Mouse (Mus musculus): ENCODE data around the gene Fbxo6. TPM values are rescaled to one million over a fixed set of nuclear protein-coding genes. Genes with fewer than 3 reads are reported as not detected.

Fbxo6 gene
- polyA plus RNA-seq, 1 experiment from 2014 or later: 18.1 TPM

DNA sequence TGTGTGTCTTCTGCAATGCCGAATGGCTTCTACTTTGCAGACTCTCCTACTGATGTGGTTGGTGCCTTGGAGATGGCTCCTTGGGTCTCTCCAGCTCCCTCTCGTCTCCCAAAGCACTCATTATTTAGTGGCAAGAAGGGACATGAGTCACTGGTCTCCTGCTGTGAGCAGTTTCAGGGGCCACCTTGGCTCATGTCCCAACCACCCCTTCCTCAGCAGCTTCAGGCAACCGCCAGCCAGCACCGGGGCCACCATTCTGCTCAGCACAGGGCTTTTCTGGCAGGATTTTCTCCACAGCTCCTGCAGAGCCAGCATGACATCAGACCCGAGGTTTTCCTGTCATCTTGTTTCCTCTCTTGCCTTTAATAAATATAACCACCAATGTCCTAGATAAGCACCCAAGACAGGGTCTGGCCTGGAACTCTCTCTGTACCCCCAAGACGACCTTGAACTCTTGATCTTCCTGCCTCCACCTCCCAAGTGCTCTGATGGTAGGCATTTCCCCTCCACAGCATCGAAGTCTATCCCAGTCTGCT lies 43.3 kb downstream of the Fbxo6 start:
- no peak overlapping the region for H3K4me2 ChIP-seq (replicated peaks)
- H3K4me3 ChIP-seq (replicated peaks; ENCODE audit: low read length): no peak overlapping the region
- no peaks in the 10 kb centered on the region for H3K9me3 ChIP-seq (ENCODE audit: control insufficient read depth, low read length)
- H3K27ac ChIP-seq: peak overlapping the region; percentile 66
- DNase-seq (ENCODE audit: low spot score): no peak
- no peaks in the 10 kb centered on the region for H3K27me3 ChIP-seq (ENCODE audit: control insufficient read depth, insufficient read depth, low read length)
- H3K36me3 ChIP-seq (replicated peaks; ENCODE audit: control insufficient read depth, insufficient read depth): peaks cover 48% of the 10 kb centered on the region
- H3K9ac ChIP-seq: no peak overlapping the region
- H3K4me1 ChIP-seq (replicated peaks; ENCODE audit: control insufficient read depth, insufficient read depth, low read length): 0 out of 2 replicates have a peak, but pooled peaks cover 7% of the 10 kb centered on the region
- WGBS: 58% methylated on average over 7 of the region's 7 CpGs
- ATAC-seq (ENCODE audit: low FRiP score): no peak

DNA sequence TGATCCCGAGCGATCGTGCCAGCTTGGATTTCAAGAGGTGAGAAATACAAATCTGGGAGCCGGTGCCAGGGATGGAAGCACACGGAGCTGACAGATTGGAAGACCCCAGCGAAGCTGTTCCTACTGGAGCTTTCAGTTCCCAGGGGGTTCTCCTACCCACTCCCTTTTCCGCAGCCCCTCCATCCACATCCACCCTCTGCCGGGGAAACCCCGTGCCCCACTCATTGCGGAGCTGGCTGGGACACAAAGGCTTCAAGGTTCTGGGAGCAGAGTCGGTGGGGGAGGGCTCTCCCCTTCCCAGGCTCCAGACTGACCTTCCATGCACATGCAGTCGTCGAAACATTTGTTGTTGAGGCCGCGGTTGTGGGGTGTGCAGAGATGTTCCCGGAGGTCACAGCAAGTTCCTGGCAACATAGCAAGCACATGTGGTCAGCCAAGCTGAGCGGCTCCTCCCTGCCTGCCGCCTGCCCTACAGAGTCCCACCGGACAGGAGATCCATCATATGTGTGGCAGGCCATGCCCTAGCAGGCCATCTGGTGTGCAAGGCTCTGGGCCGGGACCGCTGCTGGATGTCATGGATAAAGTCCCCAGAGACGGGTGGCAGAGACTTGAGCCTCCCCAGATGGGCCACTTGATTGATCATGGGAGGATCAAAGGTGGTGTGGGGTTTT lies 44.2 kb downstream of the Fbxo6 start:
- no peak overlapping the region for H3K4me2 ChIP-seq (replicated peaks)
- peaks cover 41% of the 10 kb centered on the region for H3K36me3 ChIP-seq (replicated peaks; ENCODE audit: control insufficient read depth, insufficient read depth)
- DNase-seq (ENCODE audit: low spot score) (no peak), ATAC-seq (ENCODE audit: low FRiP score) (peak; percentile 46; the same call in 1 of the 2 replicates)
- H3K4me1 ChIP-seq (replicated peaks; ENCODE audit: control insufficient read depth, insufficient read depth, low read length): 0 out of 2 replicates have a peak, but pooled peaks cover 7% of the 10 kb centered on the region
- no peaks in the 10 kb centered on the region for H3K27me3 ChIP-seq (ENCODE audit: control insufficient read depth, insufficient read depth, low read length)
- H3K27ac ChIP-seq: 0 out of 2 replicates have a peak overlapping the region, but pooled peaks have one; percentile 4
- no peak overlapping the region for H3K9ac ChIP-seq
- WGBS: 35% methylated on average over 22 of the region's 22 CpGs
- H3K4me3 ChIP-seq (replicated peaks; ENCODE audit: low read length): no peak overlapping the region
- no peaks in the 10 kb centered on the region for H3K9me3 ChIP-seq (ENCODE audit: control insufficient read depth, low read length)

DNA sequence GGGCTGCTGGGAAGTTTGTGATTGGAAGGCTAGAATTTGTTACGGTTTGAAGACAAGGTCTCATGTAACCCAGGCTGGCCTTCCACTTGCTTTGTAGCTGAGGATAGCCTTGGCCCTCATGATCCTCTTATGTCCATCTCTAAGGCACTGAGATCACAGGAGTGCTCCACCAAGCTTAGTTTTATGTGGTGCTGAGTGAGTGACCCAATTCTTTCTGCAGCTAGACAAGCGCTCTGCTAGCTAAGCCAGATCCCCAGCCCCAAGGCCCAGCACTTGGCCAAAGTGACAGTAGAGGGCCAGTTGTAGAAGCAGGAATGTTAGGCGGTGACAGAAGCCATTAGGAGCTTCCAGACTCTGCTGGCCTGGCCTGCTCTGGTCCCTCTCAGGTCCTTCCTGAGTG lies 47.8 kb downstream of the Fbxo6 start:
- Histone ChIP-seq H3K36me3 (replicated peaks; ENCODE audit: control insufficient read depth, insufficient read depth) (peaks cover 47% of the 10 kb centered on the region), H3K4me2 (replicated peaks) (no peak overlapping the region), H3K9ac (no peak overlapping the region), H3K27me3 (ENCODE audit: control insufficient read depth, insufficient read depth, low read length) (no peaks in the 10 kb centered on the region), H3K4me3 (replicated peaks; ENCODE audit: low read length) (no peak overlapping the region), H3K4me1 (replicated peaks; ENCODE audit: control insufficient read depth, insufficient read depth, low read length) (peaks cover 12% of the 10 kb centered on the region; the same call in 1 of the 2 replicates), H3K27ac (no peak overlapping the region), H3K9me3 (ENCODE audit: control insufficient read depth, low read length) (no peaks in the 10 kb centered on the region)
- DNase-seq (ENCODE audit: low spot score): no peak
- ATAC-seq (ENCODE audit: low FRiP score): no peak
- 87% methylated on average over 3 of the region's 3 CpGs for WGBS

DNA sequence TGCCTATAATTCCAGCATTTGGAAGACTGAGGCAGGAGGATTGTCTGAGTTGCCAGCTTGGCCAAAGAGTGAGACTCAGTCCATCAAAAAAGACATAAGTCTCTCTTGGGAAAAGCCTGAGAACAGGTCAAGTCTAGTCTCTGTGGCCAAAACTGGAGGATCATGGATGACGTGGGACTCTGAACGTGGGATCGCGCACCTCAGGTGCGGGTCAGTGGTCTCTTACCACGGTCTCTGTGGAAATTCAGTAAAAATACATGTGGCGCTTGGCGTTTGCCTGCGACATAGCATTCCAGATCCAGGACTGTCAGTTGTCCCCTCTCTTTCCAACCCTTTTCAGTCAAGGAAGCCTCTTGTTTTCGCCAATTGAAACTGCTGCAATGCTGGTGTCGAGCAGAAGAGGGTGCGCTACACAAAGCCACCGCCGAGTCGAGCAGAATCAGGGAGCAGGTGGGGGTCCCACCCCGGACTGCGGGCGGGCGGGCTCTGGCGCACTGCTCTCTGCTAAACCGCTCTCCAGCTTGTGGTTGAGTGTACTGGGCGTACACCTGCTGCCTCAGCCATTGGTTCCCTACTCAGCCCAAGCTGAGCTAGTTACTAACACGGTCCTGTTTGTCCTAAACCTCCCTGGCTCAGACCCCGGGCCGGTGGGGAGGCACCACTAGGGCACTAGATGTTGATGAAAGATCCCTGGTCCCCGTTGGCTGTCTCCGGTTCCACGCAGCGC lies 50.0 kb downstream of the Fbxo6 start:
- ATAC-seq (ENCODE audit: low FRiP score) (peak; percentile 81), DNase-seq (ENCODE audit: low spot score) (peak; percentile 68)
- H3K36me3 ChIP-seq (replicated peaks; ENCODE audit: control insufficient read depth, insufficient read depth): peaks cover 33% of the 10 kb centered on the region
- 17% methylated on average over 29 of the region's 29 CpGs for WGBS
- H3K4me2 ChIP-seq (replicated peaks): peak overlapping the region; percentile 47
- H3K4me1 ChIP-seq (replicated peaks; ENCODE audit: control insufficient read depth, insufficient read depth, low read length): peaks cover 11% of the 10 kb centered on the region
- peak overlapping the region; percentile 47 for H3K9ac ChIP-seq
- no peaks in the 10 kb centered on the region for H3K9me3 ChIP-seq (ENCODE audit: control insufficient read depth, low read length)
- H3K27ac ChIP-seq: peak overlapping the region; percentile 72
- H3K4me3 ChIP-seq (replicated peaks; ENCODE audit: low read length): peak overlapping the region; percentile 16; the same call in 1 of the 2 replicates
- no peaks in the 10 kb centered on the region for H3K27me3 ChIP-seq (ENCODE audit: control insufficient read depth, insufficient read depth, low read length)

DNA sequence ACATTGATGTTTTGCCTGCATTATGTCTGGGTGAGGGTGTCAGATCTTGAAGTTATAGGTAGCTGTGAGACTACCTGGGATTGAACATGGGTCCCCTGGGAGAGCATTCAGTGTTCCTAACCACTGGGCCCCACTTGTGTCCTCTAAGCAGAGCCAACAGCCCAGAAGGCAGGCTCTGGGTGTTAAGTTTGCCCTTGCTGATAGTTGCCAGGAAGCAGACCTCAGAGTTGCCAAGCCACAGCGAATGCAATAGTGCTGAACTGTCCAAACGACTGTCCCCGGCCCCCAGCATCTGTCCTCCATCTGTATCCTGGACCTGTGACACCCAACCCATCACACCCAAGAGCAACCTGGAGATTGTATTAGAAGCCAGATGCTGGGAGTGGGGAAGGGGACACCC lies 53.3 kb downstream of the Fbxo6 start:
- no peak overlapping the region for H3K4me3 ChIP-seq (replicated peaks; ENCODE audit: low read length)
- H3K4me2 ChIP-seq (replicated peaks): no peak overlapping the region
- ATAC-seq (ENCODE audit: low FRiP score) (no peak), DNase-seq (ENCODE audit: low spot score) (no peak)
- 84% methylated on average over 3 of the region's 3 CpGs for WGBS
- no peaks in the 10 kb centered on the region for H3K27me3 ChIP-seq (ENCODE audit: control insufficient read depth, insufficient read depth, low read length)
- peaks cover 11% of the 10 kb centered on the region for H3K4me1 ChIP-seq (replicated peaks; ENCODE audit: control insufficient read depth, insufficient read depth, low read length)
- H3K9ac ChIP-seq: no peak overlapping the region
- no peak overlapping the region for H3K27ac ChIP-seq
- H3K36me3 ChIP-seq (replicated peaks; ENCODE audit: control insufficient read depth, insufficient read depth): peaks cover 19% of the 10 kb centered on the region
- no peaks in the 10 kb centered on the region for H3K9me3 ChIP-seq (ENCODE audit: control insufficient read depth, low read length)

DNA sequence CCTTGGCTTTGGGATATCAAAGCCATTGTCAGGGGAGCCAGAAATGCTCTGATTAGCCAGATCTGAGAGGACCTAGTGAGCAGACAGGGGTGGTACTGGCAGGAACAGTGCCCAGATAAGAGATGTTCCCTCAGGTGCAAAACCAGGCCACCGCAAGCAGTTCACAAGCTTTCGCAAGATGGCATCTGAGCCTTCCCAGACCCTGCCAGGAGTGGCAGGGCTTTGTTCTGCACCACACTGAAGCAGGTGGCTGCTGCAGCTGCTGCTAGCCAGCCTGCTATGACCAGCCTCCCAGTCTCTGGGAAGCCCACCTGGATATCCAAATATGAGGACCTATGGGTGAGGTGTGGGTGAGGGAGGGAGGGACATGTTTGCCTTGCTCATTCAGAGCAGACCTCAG lies 54.0 kb downstream of the Fbxo6 start:
- peak overlapping the region; percentile 14; the same call in 1 of the 2 replicates for H3K27ac ChIP-seq
- WGBS: 79% methylated on average over 2 of the region's 2 CpGs
- H3K27me3 ChIP-seq (ENCODE audit: control insufficient read depth, insufficient read depth, low read length): no peaks in the 10 kb centered on the region

More for the DNA sequence above, 54.0 kb downstream of the Fbxo6 start:
- Histone ChIP-seq H3K36me3 (replicated peaks; ENCODE audit: control insufficient read depth, insufficient read depth) (peaks cover 18% of the 10 kb centered on the region), H3K9me3 (ENCODE audit: control insufficient read depth, low read length) (no peaks in the 10 kb centered on the region), H3K4me2 (replicated peaks) (no peak overlapping the region), H3K9ac (no peak overlapping the region), H3K4me3 (replicated peaks; ENCODE audit: low read length) (no peak overlapping the region), H3K4me1 (replicated peaks; ENCODE audit: control insufficient read depth, insufficient read depth, low read length) (peaks cover 11% of the 10 kb centered on the region)
- ATAC-seq (ENCODE audit: low FRiP score): no peak
- no peak for DNase-seq (ENCODE audit: low spot score)

Small RNA genes within 50 kb of the gene (microRNA-seq; reads per million reads assigned to microRNA genes)
- gene Mir7022: not detected

Other genes starting within 250 kb of the Fbxo6 start
- gene Mfn2, start 247.4 kb downstream of the Fbxo6 start, polyA plus RNA-seq (2014; fragmentation: Nextera tagmentation; extraction: Ambion mirVana): 83.4 and 91.6 TPM in 2 replicates
- gene Plod1, start 215.4 kb downstream of the Fbxo6 start, polyA plus RNA-seq (2014; fragmentation: Nextera tagmentation; extraction: Ambion mirVana): 25.3 and 28.1 TPM in 2 replicates
- gene 2510039O18Rik, start 211.2 kb downstream of the Fbxo6 start, polyA plus RNA-seq (2014; fragmentation: Nextera tagmentation; extraction: Ambion mirVana): 15.8 and 19.4 TPM in 2 replicates
- 0.25 TPM in 1 of 2 replicates, not detected in the other for gene Nppb, start 166.4 kb downstream of the Fbxo6 start, polyA plus RNA-seq (2014; fragmentation: Nextera tagmentation; extraction: Ambion mirVana)
- 2.4 TPM in 2 replicates for gene Nppa, start 151.4 kb downstream of the Fbxo6 start, polyA plus RNA-seq (2014; fragmentation: Nextera tagmentation; extraction: Ambion mirVana)
- 24.8 and 28.7 TPM in 2 replicates for gene Clcn6, start 113.3 kb downstream of the Fbxo6 start, polyA plus RNA-seq (2014; fragmentation: Nextera tagmentation; extraction: Ambion mirVana)
- 17.4 and 18.7 TPM in 2 replicates for gene Mthfr, start 113.1 kb downstream of the Fbxo6 start, polyA plus RNA-seq (2014; fragmentation: Nextera tagmentation; extraction: Ambion mirVana)
- 5.3 and 6.6 TPM in 2 replicates for gene Agtrap, start 64.1 kb downstream of the Fbxo6 start, polyA plus RNA-seq (2014; fragmentation: Nextera tagmentation; extraction: Ambion mirVana)
- 114 and 124 TPM in 2 replicates for gene Mad2l2, start 21.8 kb downstream of the Fbxo6 start, polyA plus RNA-seq (2014; fragmentation: Nextera tagmentation; extraction: Ambion mirVana)
- gene Draxin, start 21.4 kb downstream of the Fbxo6 start, polyA plus RNA-seq (2014; fragmentation: Nextera tagmentation; extraction: Ambion mirVana): 16.9 and 17.4 TPM in 2 replicates
- gene Fbxo44, start 8.3 kb upstream of the Fbxo6 start, polyA plus RNA-seq (2014; fragmentation: Nextera tagmentation; extraction: Ambion mirVana): 98.6 and 101 TPM in 2 replicates
- gene Fbxo2, start 8.5 kb upstream of the Fbxo6 start, polyA plus RNA-seq (2014; fragmentation: Nextera tagmentation; extraction: Ambion mirVana): 13.1 and 14.0 TPM in 2 replicates
- gene Disp3, start 135.8 kb upstream of the Fbxo6 start, polyA plus RNA-seq (2014; fragmentation: Nextera tagmentation; extraction: Ambion mirVana): 16.6 and 16.9 TPM in 2 replicates

Data from hindbrain, embryonic 14.5 days (tissue).